Mouse (Mus musculus) induced T-regulatory cell, adult 2 months (primary cell): ENCODE results near the gene Fubp1.

ENCODE experiments used
- DNase-seq: peaks from one replicate; pipeline ENCODE4 v3.0.0-alpha.2; 2012; ENCODE audit warnings: low read depth

Fubp1 gene

DNA sequence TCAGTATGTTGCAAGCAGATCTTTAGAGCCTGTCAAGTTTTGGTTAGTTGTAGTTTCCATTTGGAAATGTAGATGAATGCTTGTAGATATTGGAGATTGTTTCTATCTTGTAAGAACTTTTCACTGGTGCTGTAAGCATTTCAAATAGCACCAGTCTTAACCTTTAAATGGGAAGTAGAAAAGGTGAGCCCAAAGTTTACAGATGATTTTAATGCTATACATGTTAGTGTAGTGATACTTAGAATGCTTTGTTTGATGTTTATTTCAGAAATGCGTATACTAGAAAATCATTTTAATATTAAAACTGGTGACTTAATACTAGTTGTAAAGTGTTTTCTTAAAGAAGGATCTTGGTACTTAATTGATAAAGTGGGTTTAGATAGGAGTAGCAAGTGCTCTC, 25.6 kb downstream of the Fubp1 start:
- DNase-seq = no peak

GRCm38 (mm10) chr3:152238836-152239235, 28.6 kb downstream of the Fubp1 start:
- DNase-seq = peak; percentile 36

- no peak for DNase-seq
These were observed 29.4 kb downstream of the Fubp1 start for GRCm38 (mm10) chr3:152239592-152239991.

DNA sequence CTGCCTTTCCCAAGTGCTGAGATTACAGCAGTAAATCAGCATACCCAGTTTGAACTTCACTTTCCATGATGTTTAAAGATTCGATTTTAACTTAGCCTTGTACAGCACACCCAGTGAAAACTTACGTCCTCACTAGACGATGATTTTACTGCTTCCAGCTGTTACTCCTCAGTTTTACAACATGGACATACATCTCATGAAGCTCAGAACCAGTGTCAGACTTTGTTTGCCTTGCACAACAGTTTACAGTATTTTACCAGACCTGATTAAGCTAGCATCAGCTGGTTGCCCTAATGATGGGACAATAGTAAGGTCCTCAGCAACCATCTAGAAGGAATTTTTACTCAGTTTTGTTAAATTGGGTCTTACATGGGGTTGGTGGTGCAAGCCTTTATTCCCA, 30.9 kb downstream of the Fubp1 start:
- DNase-seq = no peak

DNA sequence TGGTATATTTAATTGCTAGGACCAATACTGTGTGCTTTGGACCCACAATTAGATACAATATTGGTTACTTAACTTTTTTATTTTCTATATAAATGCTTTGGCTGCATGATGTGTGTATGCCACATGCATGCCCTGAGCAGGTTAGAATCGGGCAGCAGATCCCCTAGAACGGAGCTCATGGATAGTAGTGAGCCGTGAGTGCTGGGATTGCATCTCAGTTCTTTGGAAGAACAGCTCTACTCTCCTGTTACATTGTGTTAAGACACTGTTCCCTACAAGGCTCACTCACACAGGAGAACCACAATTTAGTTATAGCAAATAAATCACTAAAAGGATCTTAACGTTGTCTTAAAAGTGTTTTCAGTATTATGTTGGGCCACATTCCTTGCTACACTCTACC, 33.1 kb downstream of the Fubp1 start:
- no peak for DNase-seq

- DNase-seq = no peak
These were observed 35.2 kb downstream of the Fubp1 start for GRCm38 (mm10) chr3:152245273-152245910.

GRCm38 (mm10) chr3:152247708-152248107, 37.5 kb downstream of the Fubp1 start:
- DNase-seq = no peak

DNA sequence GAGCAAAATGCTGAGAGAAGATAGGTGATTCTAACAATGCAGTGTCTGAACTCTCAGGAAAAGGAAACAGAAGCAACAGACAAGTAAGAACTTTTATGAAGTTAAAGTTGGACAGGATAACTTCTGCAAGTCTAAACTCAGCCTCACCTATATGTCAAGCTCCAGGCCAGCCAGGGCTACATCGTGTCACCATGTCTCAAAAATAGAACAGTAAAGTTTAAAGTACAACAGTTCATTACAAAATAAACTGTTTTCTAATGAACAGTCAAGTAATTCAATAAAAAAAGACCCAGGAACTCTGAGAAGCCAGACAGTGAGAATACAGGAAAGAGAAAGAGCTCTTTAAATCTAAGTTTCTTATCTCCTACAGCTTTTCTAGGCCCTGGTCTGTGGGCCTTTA, 40.3 kb downstream of the Fubp1 start:
- no peak for DNase-seq

DNA sequence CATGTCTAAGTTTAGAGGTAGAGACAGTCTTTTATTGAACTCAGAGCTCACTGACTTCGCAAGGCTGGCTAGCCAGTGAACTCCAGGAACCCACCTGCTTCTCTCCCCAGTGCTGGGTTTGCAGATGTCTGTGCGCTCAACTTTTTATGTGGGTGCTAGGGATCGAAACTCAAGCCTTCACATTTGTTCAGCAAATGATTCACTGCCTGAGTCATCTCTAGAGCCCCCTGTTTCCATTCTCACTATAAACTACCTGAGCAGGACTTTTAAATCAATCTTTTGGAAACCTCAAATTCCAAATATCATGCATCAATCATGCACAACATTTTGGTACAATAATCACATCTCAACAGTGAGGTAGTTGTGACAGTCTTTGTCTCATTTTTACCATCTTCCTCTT, 47.3 kb downstream of the Fubp1 start:
- DNase-seq = peak; percentile 36

DNA sequence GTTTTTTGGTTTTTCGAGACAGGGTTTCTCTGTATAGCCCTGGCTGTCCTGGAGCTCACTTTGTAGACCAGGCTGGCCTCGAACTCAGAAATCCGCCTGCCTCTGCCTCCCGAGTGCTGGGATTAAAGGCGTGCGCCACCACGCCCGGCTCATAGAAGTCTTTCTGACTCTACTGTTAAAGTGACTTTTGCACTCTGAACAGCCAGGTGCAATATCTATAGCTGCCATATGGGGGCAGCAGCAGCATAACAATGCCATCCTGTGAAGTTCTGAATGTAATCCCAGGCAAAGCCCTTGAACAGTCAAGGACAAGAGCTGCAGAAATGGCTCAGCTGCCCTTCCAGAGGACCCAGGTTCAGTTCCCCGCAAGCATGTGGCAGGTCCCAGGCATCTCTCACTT, 49.2 kb downstream of the Fubp1 start:
- peak; percentile 83 for DNase-seq

- DNase-seq = no peak
These were observed 50.1 kb downstream of the Fubp1 start for GRCm38 (mm10) chr3:152260362-152260761.

- DNase-seq = peak; percentile 24
These were observed 51.2 kb downstream of the Fubp1 start for GRCm38 (mm10) chr3:152261436-152261835.

GRCm38 (mm10) chr3:152261948-152262347, 51.7 kb downstream of the Fubp1 start:
- DNase-seq = peak; percentile 12

DNA sequence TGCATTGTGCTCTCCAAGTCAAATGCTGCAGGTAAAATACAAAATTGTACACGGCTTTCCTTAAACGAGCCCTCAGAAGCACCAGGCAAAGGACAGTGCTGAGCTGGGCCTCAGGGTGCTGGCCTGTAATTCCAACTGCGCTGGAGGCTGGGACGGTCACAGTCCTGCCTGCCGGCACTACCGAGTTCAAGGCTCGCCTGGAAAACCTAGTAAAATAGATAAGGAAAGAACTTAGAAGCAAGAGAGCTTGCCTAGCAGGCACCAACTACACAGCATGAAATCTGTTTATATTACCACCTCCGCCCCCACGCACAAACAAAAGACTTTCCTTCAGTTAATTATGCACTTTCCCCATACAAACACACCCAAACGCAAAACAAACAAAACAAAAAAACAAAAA, 54.2 kb downstream of the Fubp1 start:
- DNase-seq = no peak

GRCm38 (mm10) chr3:152264830-152265229, 54.6 kb downstream of the Fubp1 start:
- DNase-seq = no peak

DNA sequence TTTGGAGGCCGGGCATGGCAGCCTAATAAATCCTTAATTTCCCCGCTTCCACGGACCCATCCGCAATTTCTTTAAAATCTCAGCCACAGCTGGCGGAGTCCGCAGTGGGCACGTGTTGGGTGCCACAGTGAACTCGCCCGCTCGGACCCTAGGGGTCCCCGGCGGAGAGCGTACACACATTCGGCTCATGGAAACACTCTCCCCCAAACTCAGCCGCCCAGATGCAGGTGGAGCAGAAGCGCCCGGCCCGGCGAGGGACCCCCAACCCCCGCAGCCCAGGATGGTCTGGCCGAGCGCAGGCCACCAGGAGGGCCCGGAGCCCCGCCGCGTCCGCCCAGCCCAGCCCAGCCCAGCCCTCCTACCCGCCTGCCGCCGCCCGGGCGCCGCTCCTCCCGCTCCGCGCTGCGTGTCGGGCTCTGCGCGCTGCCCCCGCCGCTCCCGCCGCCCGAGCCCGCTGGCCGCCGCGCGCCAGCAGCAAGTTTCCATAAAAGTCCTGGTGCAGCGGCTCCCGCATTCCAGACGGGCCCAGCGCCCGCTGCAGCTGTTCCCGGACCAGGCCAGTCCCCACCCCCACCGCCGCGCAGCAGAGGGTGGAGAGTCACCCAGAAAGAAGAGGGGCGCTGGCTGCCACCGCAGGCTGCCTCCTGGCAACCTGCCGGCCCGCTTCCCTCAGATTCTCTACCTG, 55.3 kb downstream of the Fubp1 start:
- DNase-seq = no peak

GRCm38 (mm10) chr3:152266036-152266421, 55.8 kb downstream of the Fubp1 start, which contains the start of gene Nexn:
TSS of gene Nexn (minus strand) at chr3:152266350.
- no peak for DNase-seq

GRCm38 (mm10) chr3:152268099-152268498, 57.9 kb downstream of the Fubp1 start:
- no peak for DNase-seq

DNA sequence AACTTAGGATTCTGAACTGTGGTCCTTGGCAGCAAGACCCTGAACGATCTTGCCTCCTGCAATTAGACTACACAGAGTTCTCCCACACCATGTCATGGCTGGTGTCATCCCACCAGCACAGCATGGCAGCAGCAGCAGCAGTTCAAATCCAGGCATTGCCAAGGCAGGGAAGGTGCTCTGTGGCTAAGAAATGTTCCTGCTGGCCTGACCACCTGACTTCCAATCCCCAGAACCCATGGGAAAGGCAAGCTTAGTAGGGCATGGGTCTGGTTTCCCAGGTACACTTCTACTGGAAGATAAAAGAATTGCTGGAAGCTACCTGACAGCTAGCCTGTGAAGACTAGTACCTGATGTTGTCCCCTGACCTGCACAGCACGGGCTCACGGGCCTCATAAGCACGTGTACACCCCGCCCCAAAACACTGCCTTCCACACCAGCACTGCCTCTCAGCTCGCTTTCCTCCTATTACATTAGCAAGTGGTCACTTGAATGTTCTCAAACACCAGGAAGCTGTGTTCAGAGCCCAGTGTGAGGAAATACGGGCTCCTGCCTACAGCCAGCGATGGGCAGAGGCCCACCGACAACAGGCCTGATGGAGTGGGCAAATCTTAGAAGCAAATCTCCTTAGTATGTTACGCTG, 61.0 kb downstream of the Fubp1 start:
- no peak for DNase-seq

DNA sequence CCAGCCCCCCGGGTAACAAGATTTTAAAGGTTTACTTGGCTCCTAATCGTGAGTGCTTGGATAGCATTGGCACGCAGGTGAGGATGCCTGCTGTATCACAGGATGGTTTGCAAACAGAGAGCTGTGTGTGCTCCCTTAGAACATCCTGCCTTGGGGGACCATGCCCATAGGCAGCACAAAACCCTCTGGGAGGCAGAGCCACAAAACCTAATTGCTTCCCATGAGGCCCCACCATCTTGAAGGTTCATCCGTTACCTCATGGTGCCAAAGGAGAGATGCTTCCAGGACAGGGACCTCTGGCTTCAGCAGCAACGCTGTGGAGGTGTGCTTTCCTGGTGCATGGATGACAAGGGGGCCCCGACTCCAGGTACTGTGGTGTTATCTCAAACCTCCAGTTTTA, 61.7 kb downstream of the Fubp1 start:
- no peak for DNase-seq

DNA sequence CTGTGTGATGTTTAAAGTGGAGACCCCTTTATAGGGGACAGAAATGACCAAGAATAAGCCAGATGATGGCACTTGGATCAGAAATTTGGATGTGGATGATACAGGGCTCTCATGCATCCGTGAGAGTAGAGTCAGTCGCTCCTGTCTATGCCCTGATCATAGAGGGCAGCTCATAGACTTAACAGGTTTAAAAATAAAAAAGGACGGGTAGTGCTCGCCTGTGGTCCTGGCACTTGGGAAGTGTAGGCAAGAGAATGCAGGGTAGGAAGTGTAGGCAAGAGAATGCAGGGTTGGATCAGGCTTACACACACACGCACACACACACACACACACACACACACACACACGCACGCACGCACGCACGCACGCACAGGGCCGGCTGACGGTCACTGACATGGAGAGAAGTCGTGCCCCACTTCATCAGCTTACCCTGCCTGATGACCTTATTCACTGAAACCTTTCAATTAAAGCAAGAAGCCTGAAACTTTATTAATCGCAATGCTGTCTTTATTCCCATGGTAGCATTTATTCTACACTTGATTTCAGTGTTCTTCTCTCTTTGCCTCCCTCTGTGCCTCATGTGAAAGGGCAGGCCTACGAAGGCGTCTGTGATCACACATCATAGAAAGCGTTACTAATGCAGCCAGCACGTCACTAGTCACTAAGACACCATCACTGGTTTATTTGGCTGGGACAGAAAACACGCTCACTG, 62.9 kb downstream of the Fubp1 start:
- no peak for DNase-seq

DNA sequence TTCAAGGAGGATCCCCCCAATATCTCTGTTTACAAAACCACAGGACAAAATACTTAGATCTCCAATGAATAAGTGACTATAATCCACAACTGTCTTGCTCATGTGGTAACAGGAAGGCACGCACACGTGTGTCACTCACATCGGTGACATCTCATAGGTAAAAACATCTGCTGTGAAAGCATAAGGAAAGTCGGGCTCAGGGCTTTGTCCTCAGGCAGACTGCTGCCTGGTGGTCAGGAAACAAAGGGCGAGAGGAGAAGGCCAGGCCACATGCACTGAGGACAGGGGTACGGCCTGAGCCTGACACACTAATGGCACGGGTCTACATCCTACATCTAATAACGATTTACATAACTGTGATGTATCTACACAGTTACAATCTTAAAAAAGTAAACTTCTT, 64.8 kb downstream of the Fubp1 start:
- no peak for DNase-seq

GRCm38 (mm10) chr3:152276935-152277334, 66.7 kb downstream of the Fubp1 start:
- no peak for DNase-seq
